Mouse (Mus musculus) heart, postnatal 36 days (tissue): Measurements from ENCODE around the gene Gon4l. TPM values are rescaled to one million over a fixed set of nuclear protein-coding genes. Genes with fewer than 3 reads are reported as not detected.

Experiments
- total RNA-seq, 2 experiments: library from RNA; stranded (reverse); gene quantifications; 2 replicates each; pipeline ENCODE4 v1.2.3; 2021

The Gon4l gene
- total RNA-seq, 2 experiments from 2014 or later: 20.6 to 21.0 TPM

Other genes with a start within 250 kb of the Gon4l start
- gene Arhgef2, start 229.3 kb upstream of the Gon4l start, total RNA-seq: 10 to 100 TPM; 42.2 to 51.1 TPM
- gene Rxfp4, start 182.1 kb upstream of the Gon4l start, total RNA-seq: under 1 TPM in 1 of 2 experiments, not detected in 1; 0.22 TPM
- 10 to 100 TPM; 27.4 to 30.8 TPM for gene Khdc4, start 149.4 kb upstream of the Gon4l start, total RNA-seq
- 10 to 100 TPM; 91.0 to 99.6 TPM for gene Rit1, start 118.4 kb upstream of the Gon4l start, total RNA-seq
- 1 to 10 TPM; 6.2 to 7.0 TPM for gene Syt11, start 60.1 kb upstream of the Gon4l start, total RNA-seq
- gene Msto1, start 78.8 kb downstream of the Gon4l start, total RNA-seq: 10 to 100 TPM; 14.1 to 15.7 TPM
- 10 to 100 TPM; 37.7 to 39.9 TPM for gene Ash1l, start 115.4 kb downstream of the Gon4l start, total RNA-seq
- 100 to 1,000 TPM; 128 to 152 TPM for gene Dap3, start 116.0 kb downstream of the Gon4l start, total RNA-seq